Mouse (Mus musculus) embryonic stem cell, embryonic (primary cell): ENCODE measurements at regions not wholly inside any gene's neighbourhood (a gene's known extent, or its start where the extent isn't known, plus 50 kb on each side); places are given as distances from the start of the nearest gene placed in this dataset.

ENCODE experiments used
- CTCF ChIA-PET, 4 experiments: fragments of 300-600 bp in 2 of 4; fragments of 350-600 bp in 2 of 4; sonication (Branson Sonifier 250); formaldehyde crosslinking; loops; one replicate each; lab custom pipeline; 2022; ENCODE audit warnings: inconsistent platforms in 2 of 4; lab: Charles Lee
- POLR2A ChIA-PET, 4 experiments: fragments of 300-600 bp in 2 of 4; fragments of 350-600 bp in 2 of 4; sonication (Branson Sonifier 250); formaldehyde crosslinking; loops; one replicate each; lab custom pipeline; 2022; ENCODE audit warnings: antibody characterized with exemption in 4 of 4, inconsistent platforms in 1 of 4; lab: Charles Lee

DNA sequence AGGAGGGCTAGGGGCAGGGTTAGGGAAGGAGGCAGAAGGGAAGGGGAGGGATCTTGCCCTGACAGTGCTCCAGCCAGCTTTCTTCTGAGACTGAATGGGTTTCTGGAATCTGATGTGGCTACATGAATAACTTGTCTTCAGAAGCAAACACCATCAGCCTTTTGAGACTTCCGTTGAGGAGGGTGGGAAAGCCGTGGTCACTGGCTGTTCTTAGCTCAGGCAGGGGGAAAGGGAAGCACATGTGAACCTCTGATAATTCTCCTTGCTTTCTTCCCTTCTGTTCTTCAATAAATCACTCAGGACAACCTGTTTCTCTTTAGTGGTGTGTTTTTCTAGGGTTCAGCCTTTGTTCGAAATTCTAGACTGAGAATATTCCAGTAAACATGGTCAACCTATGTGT is 148.9 kb downstream of the Bcl11a start:
- CTCF ChIA-PET, result no interaction called here

DNA sequence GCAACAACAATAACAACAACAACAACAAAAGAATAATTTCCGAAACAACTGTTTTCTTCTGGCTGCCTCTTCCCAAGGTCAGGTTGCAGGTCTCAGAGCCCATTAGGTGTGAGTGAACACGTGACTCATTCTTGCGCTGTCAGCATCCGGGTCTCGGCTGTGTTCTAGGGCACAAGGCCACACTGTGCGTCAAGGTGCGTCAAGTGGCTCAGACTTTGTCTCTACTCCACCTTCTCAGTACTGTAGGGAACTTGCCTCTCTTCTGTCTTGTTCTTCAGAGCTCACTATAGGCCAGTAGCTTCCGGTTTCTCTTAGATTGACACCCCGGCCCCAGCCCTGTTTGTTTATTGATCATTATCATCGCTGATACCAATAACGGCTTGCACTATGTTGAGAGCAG is 155.5 kb downstream of the Bcl11a start:
- ChIA-PET CTCF (no interaction called here), POLR2A (no interaction called here)

More for the DNA sequence above, 148.9 kb downstream of the Bcl11a start:
- POLR2A ChIA-PET, result no interaction called here

GRCm38 (mm10) chr11:24233821-24234220 is 156.0 kb downstream of the Bcl11a start:
- POLR2A ChIA-PET, result no interaction called here

GRCm38 (mm10) chr11:24234422-24234821 is 156.6 kb downstream of the Bcl11a start:
- ChIA-PET POLR2A (no interaction called here), CTCF (no interaction called here)

More at GRCm38 (mm10) chr11:24233821-24234220, 156.0 kb downstream of the Bcl11a start:
- CTCF ChIA-PET, result no interaction called here

DNA sequence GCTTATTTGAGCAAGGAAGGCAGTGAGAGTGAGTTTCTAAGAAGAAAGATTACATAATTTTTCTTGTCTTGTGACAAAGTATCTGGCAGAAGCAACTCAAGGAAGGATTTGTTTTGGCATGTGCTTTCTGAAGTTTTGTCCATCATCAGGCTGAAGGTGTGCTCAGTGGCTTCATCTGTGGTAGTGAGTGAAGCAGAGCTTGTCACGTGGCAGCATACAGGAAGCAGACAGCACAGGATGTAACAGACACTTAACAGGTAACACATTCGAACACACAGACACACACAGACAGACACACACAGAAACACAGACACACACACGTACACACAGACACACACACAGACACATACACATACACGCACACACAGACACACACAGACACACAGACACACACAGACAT is 157.5 kb downstream of the Bcl11a start:
- ChIA-PET CTCF (no interaction called here), POLR2A (no interaction called here)

DNA sequence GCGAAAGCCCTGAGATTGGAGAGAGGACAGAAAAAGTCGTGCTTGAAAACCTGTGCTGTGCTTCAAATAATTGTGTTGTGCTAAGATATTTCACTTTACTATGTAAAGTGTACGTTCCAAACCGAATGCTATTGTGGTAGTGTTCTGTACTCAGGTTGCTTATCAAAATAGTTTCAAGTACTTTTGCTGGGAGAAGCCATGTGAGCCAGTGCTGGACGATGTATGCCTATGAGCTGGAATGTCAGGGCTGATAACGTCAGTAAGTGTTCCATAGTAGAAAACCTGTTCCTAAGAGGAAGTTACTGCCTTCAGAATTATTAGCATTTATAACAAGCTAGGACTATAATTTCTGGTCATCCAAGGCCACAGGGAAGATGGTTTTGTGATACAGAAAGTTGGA is 161.8 kb downstream of the Bcl11a start:
- CTCF ChIA-PET, result no interaction called here
- POLR2A ChIA-PET, result no interaction called here

DNA sequence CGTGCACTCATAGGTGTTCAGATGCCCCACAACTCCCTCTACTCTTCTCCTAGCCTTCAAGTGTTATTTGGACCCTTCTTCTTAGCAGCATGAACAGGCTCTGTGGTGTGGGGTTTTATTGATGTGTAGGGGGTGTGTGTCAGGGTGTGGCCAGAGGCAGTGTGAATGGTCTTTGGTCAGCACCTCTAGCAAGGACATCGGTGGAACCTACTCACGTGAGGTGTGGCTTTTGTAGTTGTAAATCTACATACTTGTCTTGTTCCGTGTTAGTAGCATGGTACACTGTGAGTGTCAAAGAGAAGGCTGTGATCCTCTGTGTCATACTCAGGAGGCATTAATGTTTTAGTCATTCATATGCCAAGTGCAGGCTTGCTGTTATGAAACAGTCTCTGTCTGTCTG is 164.2 kb downstream of the Bcl11a start:
- POLR2A ChIA-PET, result no interaction called here

GRCm38 (mm10) chr11:24242888-24243287 is 165.0 kb downstream of the Bcl11a start:
- ChIA-PET POLR2A (no interaction called here), CTCF (no interaction called here)

More for the DNA sequence above, 164.2 kb downstream of the Bcl11a start:
- CTCF ChIA-PET, result no interaction called here

- ChIA-PET CTCF (no interaction called here), POLR2A (interaction anchor here in 1 of 4 experiments (0.6 kb wide), 1 partner anchor 1207 kb away, joined by 3 read pairs; no protein-coding TSS in a partner anchor)
Observed at GRCm38 (mm10) chr11:24245390-24245789, 167.5 kb downstream of the Bcl11a start.

DNA sequence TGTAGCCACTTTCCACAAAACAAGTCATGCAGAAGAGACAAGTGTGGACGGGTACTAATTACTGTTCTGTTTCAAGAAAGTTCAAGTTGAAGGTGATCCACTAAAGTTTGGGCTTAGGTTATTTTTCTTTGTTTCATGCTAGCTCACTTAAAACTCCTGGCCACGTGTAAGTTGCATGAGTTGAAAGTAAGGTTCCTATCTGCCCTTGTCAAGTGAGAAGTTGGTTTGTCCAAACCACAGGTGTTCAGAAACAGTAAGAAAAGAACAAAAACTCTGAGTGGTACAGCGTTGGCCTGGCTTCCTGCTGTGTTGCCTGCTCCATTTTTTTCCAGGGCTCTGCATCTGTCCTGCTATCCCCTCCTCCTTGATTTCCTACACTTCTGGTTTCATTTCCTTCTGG is 168.5 kb downstream of the Bcl11a start:
- CTCF ChIA-PET, result no interaction called here
- POLR2A ChIA-PET, result no interaction called here

DNA sequence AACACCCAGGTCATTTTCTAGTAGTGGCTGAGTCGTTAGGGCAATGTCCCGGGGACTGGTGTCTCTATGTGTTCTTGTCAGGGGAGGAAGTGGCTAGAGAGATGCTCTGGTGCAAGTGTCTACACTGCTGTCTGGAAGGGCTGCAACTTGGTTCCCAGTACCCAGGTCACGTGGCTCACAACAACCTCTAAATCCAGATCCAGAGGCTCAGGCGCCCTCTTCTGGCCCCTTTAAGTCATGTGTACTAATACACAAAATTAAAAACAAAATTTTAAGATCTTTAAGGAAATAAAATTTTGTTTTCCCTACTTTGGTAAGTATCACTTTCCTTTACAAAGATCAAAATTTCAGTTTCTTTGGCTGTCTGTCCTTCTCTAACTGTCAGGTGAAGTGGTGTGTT is 169.4 kb downstream of the Bcl11a start:
- ChIA-PET CTCF (interaction anchor here in 1 of 4 experiments (0.6 kb wide), 1 partner anchor 45 kb away, joined by 4 read pairs; no protein-coding TSS in a partner anchor), POLR2A (no interaction called here)

DNA sequence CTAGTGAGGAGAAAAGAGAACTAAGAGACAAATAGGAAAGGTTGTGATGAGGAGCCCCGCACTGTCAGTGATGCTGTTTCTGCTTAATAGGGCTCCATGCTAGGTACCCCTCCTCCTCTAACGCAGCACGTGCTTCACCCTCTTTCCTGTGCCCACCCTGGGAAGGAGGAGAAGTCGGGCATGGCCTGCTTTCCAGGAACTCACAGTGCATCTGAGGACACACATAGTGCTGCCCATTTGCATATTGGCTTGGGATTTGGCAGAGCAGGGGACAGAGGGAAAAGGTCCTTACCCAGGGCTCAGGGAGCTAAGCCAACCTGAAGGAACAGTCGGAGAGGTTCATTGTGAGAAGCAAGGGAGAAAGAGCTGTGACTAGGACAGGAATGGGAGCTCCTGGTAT is 173.7 kb downstream of the Bcl11a start:
- CTCF ChIA-PET, result no interaction called here
- POLR2A ChIA-PET, result no interaction called here

GRCm38 (mm10) chr11:24255201-24256060 is 177.6 kb downstream of the Bcl11a start:
- POLR2A ChIA-PET, result interaction anchor here in 1 of 4 experiments (1.4 kb wide), 1 partner anchor 8 kb away, joined by 4 read pairs; no protein-coding TSS in a partner anchor
- CTCF ChIA-PET, result interaction anchor here in 1 of 4 experiments (0.6 kb wide), 1 partner anchor 27 kb away, joined by 3 read pairs; no protein-coding TSS in a partner anchor

DNA sequence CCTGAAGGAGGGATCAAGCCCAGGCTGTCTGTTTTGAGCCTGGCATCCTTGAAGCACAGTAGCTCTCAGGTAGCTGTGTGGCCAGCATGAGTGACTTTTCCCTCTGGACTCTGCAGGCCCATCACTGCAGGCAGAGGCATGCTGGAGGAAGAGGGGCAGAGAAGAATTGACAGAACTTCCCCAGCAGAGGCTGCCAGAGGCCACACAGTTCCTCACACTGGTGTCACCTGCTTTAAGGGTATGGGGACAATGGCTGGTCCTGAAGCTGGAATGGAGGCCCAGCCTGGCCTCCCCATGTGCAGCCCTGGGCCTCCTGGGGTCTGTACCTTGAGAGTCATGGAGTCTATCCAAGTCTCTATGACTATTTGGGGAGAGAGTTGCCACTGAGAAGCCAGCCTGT is 179.9 kb downstream of the Bcl11a start:
- POLR2A ChIA-PET, result no interaction called here
- CTCF ChIA-PET, result no interaction called here

DNA sequence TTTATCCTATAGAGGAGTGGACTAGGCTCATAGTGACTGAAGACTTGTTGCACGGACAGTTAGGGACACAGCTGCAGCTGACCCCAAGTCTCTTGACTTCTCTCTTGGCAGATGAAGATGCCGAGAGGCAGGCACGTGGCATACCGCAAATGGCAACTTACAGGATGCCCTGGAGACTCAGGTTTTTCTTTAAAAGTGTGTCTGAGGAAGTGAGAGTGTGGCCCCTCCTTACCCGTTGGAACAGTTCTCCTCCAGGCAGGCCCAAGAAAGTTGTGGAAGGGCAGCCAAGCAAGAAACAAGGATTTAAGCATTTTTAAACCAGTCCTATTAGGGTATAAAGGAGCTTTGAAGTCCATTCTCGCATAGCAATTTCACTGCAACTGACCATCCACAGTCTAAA is 180.5 kb downstream of the Bcl11a start:
- CTCF ChIA-PET, result no interaction called here

DNA sequence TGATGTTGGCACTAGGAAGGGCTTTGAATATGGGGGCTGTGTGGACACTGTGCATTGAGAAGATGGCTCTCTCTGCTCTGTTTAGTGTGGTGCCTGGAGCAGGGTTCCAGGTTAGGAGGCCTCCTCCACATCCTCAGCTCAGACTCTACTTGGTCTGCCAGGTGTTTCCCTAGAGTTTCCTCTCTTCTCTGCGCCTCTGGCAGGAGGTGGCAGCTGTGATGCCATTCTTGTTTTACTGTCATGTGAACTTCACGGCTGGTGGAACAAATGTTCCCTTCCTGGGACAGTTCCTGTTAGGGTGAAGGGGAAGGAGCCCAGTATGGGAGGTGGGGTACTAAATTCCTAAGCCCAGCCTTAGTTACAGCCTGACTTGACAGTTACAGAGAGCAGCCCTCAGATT is 181.8 kb downstream of the Bcl11a start:
- ChIA-PET POLR2A (no interaction called here), CTCF (no interaction called here)

More for the DNA sequence above, 180.5 kb downstream of the Bcl11a start:
- POLR2A ChIA-PET, result interaction anchor here in 1 of 4 experiments (0.8 kb wide), 1 partner anchor 78 kb away, joined by 4 read pairs; no protein-coding TSS in a partner anchor

DNA sequence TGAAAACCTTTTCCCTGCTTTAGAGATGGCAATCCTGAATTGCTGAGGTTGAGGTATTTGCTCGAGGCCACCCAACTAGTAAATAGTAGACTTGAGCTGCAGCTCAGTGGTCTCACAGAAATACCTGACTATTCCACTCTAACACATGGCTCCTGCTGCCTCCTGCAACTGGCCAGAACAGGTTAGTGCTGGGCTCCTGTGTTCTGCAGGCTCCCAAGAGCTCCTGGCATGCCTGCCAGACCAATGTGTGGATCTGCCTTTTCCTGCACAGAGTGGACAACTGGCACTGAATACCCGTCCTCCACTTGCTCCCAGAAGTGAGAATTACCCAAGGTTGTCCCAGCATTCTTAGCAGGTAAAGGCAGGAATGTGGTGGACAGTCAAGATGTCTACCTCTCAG is 191.2 kb downstream of the Bcl11a start:
- ChIA-PET CTCF (interaction anchor here in 1 of 4 experiments (1.0 kb wide), 1 partner anchor 219 kb away, joined by 3 read pairs; no protein-coding TSS in a partner anchor), POLR2A (no interaction called here)

DNA sequence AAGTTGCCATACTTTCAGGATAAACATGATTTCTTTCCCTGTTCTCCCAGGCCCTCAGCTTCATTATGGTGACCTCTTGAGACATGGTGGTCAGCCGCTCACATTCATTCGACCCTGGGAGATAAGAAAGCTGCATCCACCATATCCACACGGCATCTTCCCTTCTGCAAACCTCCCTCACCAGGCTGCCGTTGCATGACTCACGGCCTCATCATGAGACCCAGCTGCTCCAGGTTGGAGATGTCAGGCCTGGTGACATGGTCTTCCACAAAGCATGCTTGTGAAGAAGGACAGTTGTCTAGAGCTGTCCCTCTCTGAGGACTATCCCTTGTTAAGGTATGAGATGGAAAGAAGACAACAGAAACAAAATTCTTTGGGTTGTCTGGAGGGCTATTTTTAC is 203.8 kb downstream of the Bcl11a start:
- ChIA-PET CTCF (interaction anchor here in 1 of 4 experiments (0.7 kb wide), 1 partner anchor 26 kb away, joined by 3 read pairs; no protein-coding TSS in a partner anchor), POLR2A (no interaction called here)

DNA sequence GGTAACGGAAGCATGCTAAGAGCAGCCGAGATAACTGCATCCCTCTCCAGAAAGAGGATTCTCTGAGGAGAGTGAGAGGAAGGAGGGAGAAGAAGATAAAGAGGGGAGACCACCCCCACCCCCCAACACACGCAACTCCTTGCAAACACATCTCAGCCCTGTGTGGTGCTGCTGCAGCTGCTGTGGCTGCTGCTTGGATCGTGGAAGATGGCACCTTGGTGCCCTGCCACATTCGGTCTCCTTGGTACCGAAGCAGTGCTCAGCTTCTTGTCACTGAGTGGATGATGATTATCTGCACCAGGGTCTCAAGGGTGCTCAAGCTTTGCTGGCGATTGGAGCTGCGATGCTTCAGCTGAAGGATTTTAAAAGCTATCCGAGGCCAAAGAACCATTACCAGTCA is 204.7 kb downstream of the Bcl11a start:
- CTCF ChIA-PET, result interaction anchor here in 2 of 4 experiments (0.6 to 0.7 kb wide), 2 partner anchors 27 to 249 kb away, joined by 3 read pairs; no protein-coding TSS in a partner anchor
- POLR2A ChIA-PET, result interaction anchor here in 1 of 4 experiments (0.7 kb wide), 1 partner anchor 471 kb away, joined by 3 read pairs; no protein-coding TSS in a partner anchor
